Mouse (Mus musculus): ENCODE measurements at regions not wholly inside any gene's neighbourhood (a gene's known extent, or its start where the extent isn't known, plus 50 kb on each side); places are given as distances from the start of the nearest gene placed in this dataset.
"Not testable (repeated sequence)": the region's sequence is repeated elsewhere in the genome, so short reads cannot be mapped to it uniquely, and the experiment has no call there.

DNA sequence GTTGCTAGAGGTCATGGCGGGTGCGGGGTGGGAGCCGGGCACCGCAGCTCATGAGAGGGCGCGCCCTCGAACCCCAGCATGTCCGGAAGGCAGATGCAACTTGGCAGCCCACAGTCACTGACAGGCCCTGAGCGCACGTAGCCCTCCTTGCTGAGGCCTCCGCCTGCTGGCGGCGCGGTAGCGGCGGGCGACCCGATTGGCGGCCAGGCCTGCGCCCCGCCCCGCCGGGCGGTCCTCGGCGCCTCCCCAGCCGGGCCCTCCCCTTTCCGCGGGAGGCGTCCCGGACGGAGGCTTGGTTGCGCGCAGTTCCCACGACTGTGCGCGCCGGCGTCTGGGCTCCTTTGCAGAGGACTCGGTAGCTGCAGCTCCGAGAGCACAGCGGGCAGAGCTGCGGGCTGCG, 301.9 kb downstream of the Hpcal1 start:
- peak; percentile 33 for DNase-seq

DNA sequence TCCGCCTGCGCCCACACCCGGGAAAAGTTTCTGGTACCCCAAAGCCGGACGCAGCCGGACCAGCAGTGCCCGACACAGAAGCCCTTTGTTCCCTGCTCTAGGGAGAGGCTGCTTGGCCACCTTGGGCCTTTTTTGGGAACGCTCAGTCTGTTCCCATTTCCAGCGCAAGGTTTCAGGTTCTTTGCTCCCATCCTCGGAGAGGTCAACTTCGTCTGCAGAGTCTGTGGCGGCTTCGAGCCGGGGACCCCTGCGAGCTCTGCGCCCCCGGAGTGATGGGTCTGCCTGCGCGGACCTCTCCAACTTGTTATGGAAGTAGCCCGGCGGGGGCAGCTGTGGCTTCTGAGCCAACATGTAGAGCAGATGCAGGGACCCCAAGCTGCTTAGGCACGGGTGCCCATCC, 302.7 kb downstream of the Hpcal1 start:
- not testable (repeated sequence) for DNase-seq
